Mouse (Mus musculus): Measurements from ENCODE around the gene Axdnd1. TPM values are rescaled to one million over a fixed set of nuclear protein-coding genes. Genes with fewer than 3 reads are reported as not detected.

Axdnd1 gene
- polyA plus RNA-seq, 1 experiment from 2014 or later: 0.08 TPM

- Histone ChIP-seq H3K4me3 (ENCODE audit: low read depth, low read length) (no peak overlapping the region), H3K9me3 (replicated peaks; ENCODE audit: control insufficient read depth, low read length) (no peaks in the 10 kb centered on the region), H3K4me2 (ENCODE audit: low read depth, low read length) (no peak overlapping the region), H3K27ac (ENCODE audit: low read length) (no peak overlapping the region; the same call in 1 of the 2 replicates), H3K4me1 (ENCODE audit: control insufficient read depth, low read depth, low read length) (peaks cover 14% of the 10 kb centered on the region), H3K36me3 (ENCODE audit: control insufficient read depth, insufficient read depth) (no peaks in the 10 kb centered on the region), H3K27me3 (ENCODE audit: control insufficient read depth, insufficient read depth, low read depth, low read length) (no peaks in the 10 kb centered on the region), H3K9ac (ENCODE audit: low read depth, low read length) (no peak overlapping the region)
- WGBS (ENCODE audit: insufficient replicate concordance): 68% methylated on average over 4 of the region's 4 CpGs
- no peak for ATAC-seq (ENCODE audit: low read depth)
Measured at GRCm38 (mm10) chr1:156460216-156460615, 39.3 kb upstream of the Axdnd1 start.

GRCm38 (mm10) chr1:156459690-156460089 is 38.7 kb upstream of the Axdnd1 start:
- H3K27ac ChIP-seq (ENCODE audit: low read length): peak overlapping the region; percentile 65
- 30% methylated on average over 3 of the region's 3 CpGs for WGBS (ENCODE audit: insufficient replicate concordance)
- 0 out of 2 replicates have a peak, but pooled peaks have one; percentile 30 for ATAC-seq (ENCODE audit: low read depth)
- no peaks in the 10 kb centered on the region for H3K9me3 ChIP-seq (replicated peaks; ENCODE audit: control insufficient read depth, low read length)
- no peaks in the 10 kb centered on the region for H3K27me3 ChIP-seq (ENCODE audit: control insufficient read depth, insufficient read depth, low read depth, low read length)
- H3K4me2 ChIP-seq (ENCODE audit: low read depth, low read length): no peak overlapping the region
- no peak overlapping the region for H3K4me3 ChIP-seq (ENCODE audit: low read depth, low read length)
- H3K4me1 ChIP-seq (ENCODE audit: control insufficient read depth, low read depth, low read length): peaks cover 14% of the 10 kb centered on the region
- H3K36me3 ChIP-seq (ENCODE audit: control insufficient read depth, insufficient read depth): no peaks in the 10 kb centered on the region
- H3K9ac ChIP-seq (ENCODE audit: low read depth, low read length): no peak overlapping the region

GRCm38 (mm10) chr1:156458391-156459060 is 37.6 kb upstream of the Axdnd1 start:
- 30% methylated on average over 8 of the region's 8 CpGs for WGBS (ENCODE audit: insufficient replicate concordance)
- ATAC-seq (ENCODE audit: low read depth): peak; percentile 58
- H3K9ac ChIP-seq (ENCODE audit: low read depth, low read length): no peak overlapping the region
- peaks cover 14% of the 10 kb centered on the region for H3K4me1 ChIP-seq (ENCODE audit: control insufficient read depth, low read depth, low read length)
- H3K9me3 ChIP-seq (replicated peaks; ENCODE audit: control insufficient read depth, low read length): no peaks in the 10 kb centered on the region
- H3K4me3 ChIP-seq (ENCODE audit: low read depth, low read length): no peak overlapping the region
- no peak overlapping the region; the same call in 1 of the 2 replicates for H3K4me2 ChIP-seq (ENCODE audit: low read depth, low read length)
- no peaks in the 10 kb centered on the region for H3K36me3 ChIP-seq (ENCODE audit: control insufficient read depth, insufficient read depth)
- H3K27ac ChIP-seq (ENCODE audit: low read length): peak overlapping the region; percentile 68
- H3K27me3 ChIP-seq (ENCODE audit: control insufficient read depth, insufficient read depth, low read depth, low read length): no peaks in the 10 kb centered on the region

GRCm38 (mm10) chr1:156455005-156455758 is 34.2 kb upstream of the Axdnd1 start:
- no peak overlapping the region for H3K9ac ChIP-seq (ENCODE audit: low read depth, low read length)
- H3K4me2 ChIP-seq (ENCODE audit: low read depth, low read length): no peak overlapping the region
- H3K4me3 ChIP-seq (ENCODE audit: low read depth, low read length): no peak overlapping the region
- H3K4me1 ChIP-seq (ENCODE audit: control insufficient read depth, low read depth, low read length): peaks cover 7% of the 10 kb centered on the region
- H3K36me3 ChIP-seq (ENCODE audit: control insufficient read depth, insufficient read depth): no peaks in the 10 kb centered on the region
- H3K9me3 ChIP-seq (replicated peaks; ENCODE audit: control insufficient read depth, low read length): no peaks in the 10 kb centered on the region
- WGBS (ENCODE audit: insufficient replicate concordance): 73% methylated on average over 2 of the region's 2 CpGs
- ATAC-seq (ENCODE audit: low read depth): no peak
- H3K27me3 ChIP-seq (ENCODE audit: control insufficient read depth, insufficient read depth, low read depth, low read length): no peaks in the 10 kb centered on the region
- no peak overlapping the region for H3K27ac ChIP-seq (ENCODE audit: low read length)

GRCm38 (mm10) chr1:156454384-156454783 is 33.4 kb upstream of the Axdnd1 start:
- Histone ChIP-seq H3K27ac (ENCODE audit: low read length) (no peak overlapping the region), H3K36me3 (ENCODE audit: control insufficient read depth, insufficient read depth) (no peaks in the 10 kb centered on the region), H3K9me3 (replicated peaks; ENCODE audit: control insufficient read depth, low read length) (no peaks in the 10 kb centered on the region), H3K4me3 (ENCODE audit: low read depth, low read length) (no peak overlapping the region), H3K27me3 (ENCODE audit: control insufficient read depth, insufficient read depth, low read depth, low read length) (no peaks in the 10 kb centered on the region), H3K4me2 (ENCODE audit: low read depth, low read length) (no peak overlapping the region), H3K9ac (ENCODE audit: low read depth, low read length) (no peak overlapping the region), H3K4me1 (ENCODE audit: control insufficient read depth, low read depth, low read length) (peaks cover 4% of the 10 kb centered on the region)
- no peak for ATAC-seq (ENCODE audit: low read depth)
- 47% methylated on average over 7 of the region's 7 CpGs for WGBS (ENCODE audit: insufficient replicate concordance)

- Histone ChIP-seq H3K27me3 (ENCODE audit: control insufficient read depth, insufficient read depth, low read depth, low read length) (no peaks in the 10 kb centered on the region), H3K4me2 (ENCODE audit: low read depth, low read length) (no peak overlapping the region), H3K9me3 (replicated peaks; ENCODE audit: control insufficient read depth, low read length) (no peaks in the 10 kb centered on the region), H3K4me3 (ENCODE audit: low read depth, low read length) (no peak overlapping the region), H3K4me1 (ENCODE audit: control insufficient read depth, low read depth, low read length) (peaks cover 4% of the 10 kb centered on the region), H3K9ac (ENCODE audit: low read depth, low read length) (no peak overlapping the region), H3K36me3 (ENCODE audit: control insufficient read depth, insufficient read depth) (no peaks in the 10 kb centered on the region), H3K27ac (ENCODE audit: low read length) (no peak overlapping the region)
- WGBS (ENCODE audit: insufficient replicate concordance): 64% methylated on average over 10 of the region's 10 CpGs
- ATAC-seq (ENCODE audit: low read depth): no peak
Measured at GRCm38 (mm10) chr1:156453876-156454275, 32.9 kb upstream of the Axdnd1 start.

GRCm38 (mm10) chr1:156450478-156450877 is 29.5 kb upstream of the Axdnd1 start:
- Histone ChIP-seq H3K27me3 (ENCODE audit: control insufficient read depth, insufficient read depth, low read depth, low read length) (no peaks in the 10 kb centered on the region), H3K9ac (ENCODE audit: low read depth, low read length) (no peak overlapping the region), H3K4me2 (ENCODE audit: low read depth, low read length) (no peak overlapping the region), H3K9me3 (replicated peaks; ENCODE audit: control insufficient read depth, low read length) (no peaks in the 10 kb centered on the region), H3K27ac (ENCODE audit: low read length) (no peak overlapping the region), H3K4me3 (ENCODE audit: low read depth, low read length) (no peak overlapping the region), H3K4me1 (ENCODE audit: control insufficient read depth, low read depth, low read length) (no peaks in the 10 kb centered on the region; the same call in 1 of the 2 replicates), H3K36me3 (ENCODE audit: control insufficient read depth, insufficient read depth) (no peaks in the 10 kb centered on the region)
- 50% methylated on average over 4 of the region's 4 CpGs for WGBS (ENCODE audit: insufficient replicate concordance)
- no peak for ATAC-seq (ENCODE audit: low read depth)

- no peak overlapping the region for H3K4me3 ChIP-seq (ENCODE audit: low read depth, low read length)
- no peaks in the 10 kb centered on the region for H3K9me3 ChIP-seq (replicated peaks; ENCODE audit: control insufficient read depth, low read length)
- no peaks in the 10 kb centered on the region for H3K27me3 ChIP-seq (ENCODE audit: control insufficient read depth, insufficient read depth, low read depth, low read length)
- H3K4me2 ChIP-seq (ENCODE audit: low read depth, low read length): no peak overlapping the region
- no peak for ATAC-seq (ENCODE audit: low read depth)
- H3K9ac ChIP-seq (ENCODE audit: low read depth, low read length): no peak overlapping the region
- H3K36me3 ChIP-seq (ENCODE audit: control insufficient read depth, insufficient read depth): no peaks in the 10 kb centered on the region
- no peak overlapping the region for H3K27ac ChIP-seq (ENCODE audit: low read length)
- WGBS (ENCODE audit: insufficient replicate concordance): 76% methylated on average over 17 of the region's 17 CpGs
- no peaks in the 10 kb centered on the region for H3K4me1 ChIP-seq (ENCODE audit: control insufficient read depth, low read depth, low read length)
Measured at GRCm38 (mm10) chr1:156449691-156450090, 28.7 kb upstream of the Axdnd1 start.

- no peaks in the 10 kb centered on the region for H3K36me3 ChIP-seq (ENCODE audit: control insufficient read depth, insufficient read depth)
- no peak for ATAC-seq (ENCODE audit: low read depth)
- H3K9ac ChIP-seq (ENCODE audit: low read depth, low read length): no peak overlapping the region
- H3K27ac ChIP-seq (ENCODE audit: low read length): no peak overlapping the region
- H3K4me1 ChIP-seq (ENCODE audit: control insufficient read depth, low read depth, low read length): no peaks in the 10 kb centered on the region
- no peaks in the 10 kb centered on the region for H3K27me3 ChIP-seq (ENCODE audit: control insufficient read depth, insufficient read depth, low read depth, low read length)
- H3K4me3 ChIP-seq (ENCODE audit: low read depth, low read length): no peak overlapping the region
- 74% methylated on average over 7 of the region's 7 CpGs for WGBS (ENCODE audit: insufficient replicate concordance)
- no peaks in the 10 kb centered on the region for H3K9me3 ChIP-seq (replicated peaks; ENCODE audit: control insufficient read depth, low read length)
- no peak overlapping the region for H3K4me2 ChIP-seq (ENCODE audit: low read depth, low read length)
Measured at GRCm38 (mm10) chr1:156449089-156449488, 28.1 kb upstream of the Axdnd1 start.

Measured in liver, embryonic 16.5 days (tissue).